Mouse (Mus musculus): Measurements from ENCODE around the gene Gnai1.
A peak's percentile ranks its signal among the peaks of the same experiment; 100 is the strongest.
"Not testable (repeated sequence)": the region's sequence is repeated elsewhere in the genome, so short reads cannot be mapped to it uniquely, and the experiment has no call there.

Gene Gnai1

GRCm38 (mm10) chr5:18360281-18360819 is at the start of gene Gnai1:
Gnai1 (minus strand) TSS chr5:18360355.
- peak; percentile 67 to 69 for DNase-seq

GRCm38 (mm10) chr5:18367864-18368263 is 7.7 kb upstream of the Gnai1 start:
- DNase-seq, result no peak

- no peak for DNase-seq
Measured at GRCm38 (mm10) chr5:18365460-18365859, 5.3 kb upstream of the Gnai1 start.

- DNase-seq, result no peak
Measured at GRCm38 (mm10) chr5:18360956-18361355, 801 bp upstream of the Gnai1 start.

- peak; percentile 28 to 47 for DNase-seq
Measured at GRCm38 (mm10) chr5:18359376-18360280, 527 bp downstream of the Gnai1 start.

GRCm38 (mm10) chr5:18358778-18359177 is 1.4 kb downstream of the Gnai1 start:
- DNase-seq, result no peak

- DNase-seq, result peak; percentile 84 to 85
Measured at GRCm38 (mm10) chr5:18358191-18358590, 2.0 kb downstream of the Gnai1 start.

GRCm38 (mm10) chr5:18347297-18347696 is 12.9 kb downstream of the Gnai1 start:
- DNase-seq, result no peak

- DNase-seq, result no peak
Measured at GRCm38 (mm10) chr5:18343455-18344142, 16.6 kb downstream of the Gnai1 start.

- DNase-seq, result no peak
Measured at GRCm38 (mm10) chr5:18342765-18343454, 17.2 kb downstream of the Gnai1 start.

GRCm38 (mm10) chr5:18341876-18342275 is 18.3 kb downstream of the Gnai1 start:
- DNase-seq, result not testable (repeated sequence)

- no peak for DNase-seq
Measured at GRCm38 (mm10) chr5:18332256-18332655, 27.9 kb downstream of the Gnai1 start.

- DNase-seq, result no peak
Measured at GRCm38 (mm10) chr5:18330726-18331125, 29.4 kb downstream of the Gnai1 start.

- DNase-seq, result no peak
Measured at GRCm38 (mm10) chr5:18326159-18326558, 34.0 kb downstream of the Gnai1 start.

GRCm38 (mm10) chr5:18323534-18323933 is 36.6 kb downstream of the Gnai1 start:
- DNase-seq, result no peak

- DNase-seq, result no peak
Measured at GRCm38 (mm10) chr5:18321661-18322060, 38.5 kb downstream of the Gnai1 start.

GRCm38 (mm10) chr5:18318846-18319245 is 41.3 kb downstream of the Gnai1 start:
- DNase-seq, result no peak

GRCm38 (mm10) chr5:18307229-18307804 is 52.8 kb downstream of the Gnai1 start:
- no peak for DNase-seq

GRCm38 (mm10) chr5:18296584-18296983 is 63.6 kb downstream of the Gnai1 start:
- no peak for DNase-seq

GRCm38 (mm10) chr5:18292744-18293143 is 67.4 kb downstream of the Gnai1 start:
- no peak for DNase-seq

GRCm38 (mm10) chr5:18289530-18289929 is 70.6 kb downstream of the Gnai1 start:
- no peak for DNase-seq

- DNase-seq, result no peak
Measured at GRCm38 (mm10) chr5:18288694-18289093, 71.5 kb downstream of the Gnai1 start.

GRCm38 (mm10) chr5:18288079-18288478 is 72.1 kb downstream of the Gnai1 start:
- DNase-seq, result no peak

All from kidney, adult 8-10 months (tissue).